Mouse (Mus musculus) ovary, postnatal 10 days (tissue): Measurements from ENCODE around the gene Adamts12.

Experiments
- DNase-seq: peaks from one replicate; pipeline ENCODE4 v3.0.0; 2022; ENCODE audit warnings: low spot score

Adamts12 gene

GRCm38 (mm10) chr15:11082961-11083569 is 18.5 kb downstream of the Adamts12 start:
- DNase-seq, result no peak

GRCm38 (mm10) chr15:11083678-11084077 is 19.1 kb downstream of the Adamts12 start:
- DNase-seq, result no peak

GRCm38 (mm10) chr15:11084241-11084992 is 19.8 kb downstream of the Adamts12 start:
- DNase-seq, result no peak

- no peak for DNase-seq
These were observed 20.4 kb downstream of the Adamts12 start for GRCm38 (mm10) chr15:11084993-11085365.

GRCm38 (mm10) chr15:11089494-11089893 is 24.9 kb downstream of the Adamts12 start:
- DNase-seq, result no peak

GRCm38 (mm10) chr15:11095566-11095965 is 31.0 kb downstream of the Adamts12 start:
- DNase-seq, result no peak

GRCm38 (mm10) chr15:11097967-11098702 is 33.5 kb downstream of the Adamts12 start:
- DNase-seq, result no peak

GRCm38 (mm10) chr15:11098940-11099339 is 34.4 kb downstream of the Adamts12 start:
- no peak for DNase-seq

GRCm38 (mm10) chr15:11100917-11101316 is 36.3 kb downstream of the Adamts12 start:
- no peak for DNase-seq

- no peak for DNase-seq
These were observed 40.5 kb downstream of the Adamts12 start for GRCm38 (mm10) chr15:11105101-11105500.

- DNase-seq, result no peak
These were observed 42.8 kb downstream of the Adamts12 start for GRCm38 (mm10) chr15:11107376-11107775.

GRCm38 (mm10) chr15:11114631-11115197 is 50.1 kb downstream of the Adamts12 start:
- no peak for DNase-seq

- no peak for DNase-seq
These were observed 51.7 kb downstream of the Adamts12 start for GRCm38 (mm10) chr15:11116303-11116702.

- DNase-seq, result no peak
These were observed 52.3 kb downstream of the Adamts12 start for GRCm38 (mm10) chr15:11116853-11117252.

GRCm38 (mm10) chr15:11118371-11118770 is 53.8 kb downstream of the Adamts12 start:
- no peak for DNase-seq

- DNase-seq, result no peak
These were observed 57.1 kb downstream of the Adamts12 start for GRCm38 (mm10) chr15:11121721-11122120.

GRCm38 (mm10) chr15:11125361-11125760 is 60.8 kb downstream of the Adamts12 start:
- DNase-seq, result no peak

GRCm38 (mm10) chr15:11128457-11128856 is 63.9 kb downstream of the Adamts12 start:
- DNase-seq, result no peak

- DNase-seq, result no peak
These were observed 68.3 kb downstream of the Adamts12 start for GRCm38 (mm10) chr15:11132586-11133558.

- DNase-seq, result no peak
These were observed 81.0 kb downstream of the Adamts12 start for GRCm38 (mm10) chr15:11145581-11145980.

GRCm38 (mm10) chr15:11159386-11159785 is 94.8 kb downstream of the Adamts12 start:
- no peak for DNase-seq
